Mouse (Mus musculus): ENCODE data around the gene Dnm1.
"Not testable (repeated sequence)": the region's sequence is repeated elsewhere in the genome, so short reads cannot be mapped to it uniquely, and the experiment has no call there.

The Dnm1 gene

DNA sequence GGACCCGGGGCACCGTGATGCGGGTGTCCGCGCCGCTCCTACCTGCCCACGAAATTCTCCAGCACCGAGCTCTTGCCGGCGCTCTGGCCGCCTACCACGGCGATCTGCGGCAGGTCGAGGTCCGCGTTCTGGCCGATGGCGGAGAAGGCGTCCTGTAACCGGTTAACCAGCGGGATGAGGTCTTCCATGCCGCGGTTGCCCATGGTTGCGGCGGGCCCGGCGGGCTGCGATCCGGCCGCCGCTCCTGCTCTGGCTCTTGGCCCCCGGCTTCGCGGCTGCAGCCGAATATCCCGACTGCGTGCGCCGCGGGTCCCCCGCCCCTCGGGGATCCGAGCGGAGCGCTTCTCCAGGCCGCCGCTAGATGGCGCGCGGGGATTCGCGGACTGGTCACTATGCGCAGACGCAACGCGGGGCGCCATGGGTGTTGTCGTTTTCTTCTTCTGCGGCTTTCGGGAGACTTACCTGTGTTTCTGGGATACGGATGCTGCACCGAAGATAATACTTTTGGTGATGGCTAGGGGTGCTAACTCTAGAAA lies at the start of gene Dnm1:
Gene Dnm1 (minus strand): TSS at position 332 of the 536 bp plus-strand sequence.
- DNase-seq (ENCODE audit: low spot score) = peak; percentile 93

DNA sequence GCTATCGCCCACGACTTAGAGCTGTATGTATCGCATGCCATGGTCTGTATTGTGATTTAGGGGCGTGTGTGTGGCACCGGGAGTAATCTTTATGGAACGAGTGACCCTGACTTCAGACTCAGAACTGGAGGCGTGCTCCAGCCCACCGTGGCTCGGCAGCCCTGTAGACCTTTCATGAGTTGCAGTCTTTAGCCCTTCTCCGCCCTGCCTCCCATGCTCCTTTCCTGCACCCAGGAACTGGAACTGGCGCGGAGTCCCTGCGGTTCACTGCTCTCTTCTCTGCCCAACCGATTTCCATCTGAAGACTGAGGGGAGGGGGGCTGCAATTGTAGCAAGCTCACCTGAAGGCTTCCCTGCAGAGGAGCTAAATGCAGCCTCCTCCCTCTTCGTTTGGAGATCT lies 43.6 kb upstream of the Dnm1 start:
- no peak for DNase-seq (ENCODE audit: low spot score)

DNA sequence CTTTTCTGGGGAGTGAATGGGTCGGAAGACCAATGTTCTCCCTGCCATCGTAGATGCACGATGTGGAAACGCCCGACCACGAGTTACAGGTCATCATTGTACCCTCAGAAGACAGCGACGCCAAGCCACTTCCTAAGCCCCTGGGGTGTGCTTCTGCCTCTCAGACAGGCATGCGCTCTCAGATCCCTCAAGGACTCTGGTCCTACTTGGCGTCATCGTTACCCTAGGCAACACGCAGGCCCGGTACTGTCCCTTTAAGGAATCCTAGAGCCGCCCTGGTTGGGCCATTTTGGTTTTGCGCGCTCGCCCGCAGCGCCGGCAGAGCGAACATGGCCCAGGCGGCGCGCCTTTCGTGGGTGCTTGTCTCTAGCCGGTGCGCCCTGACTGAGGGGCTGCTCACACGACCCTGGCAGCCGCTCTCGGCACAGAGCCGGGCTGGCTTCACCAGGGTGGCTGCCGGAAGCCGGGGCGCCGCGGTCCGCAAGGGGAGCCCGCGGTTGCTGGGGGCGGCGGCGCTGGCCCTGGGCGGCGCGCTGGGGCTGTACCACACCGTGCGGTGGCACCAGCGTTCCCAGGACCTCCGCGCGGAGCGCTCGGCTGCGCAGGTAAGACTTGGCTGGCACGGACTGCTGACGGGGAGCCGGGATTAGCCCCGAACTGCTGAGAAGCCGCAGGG lies 42.9 kb upstream of the Dnm1 start:
- DNase-seq (ENCODE audit: low spot score) = peak; percentile 80

DNA sequence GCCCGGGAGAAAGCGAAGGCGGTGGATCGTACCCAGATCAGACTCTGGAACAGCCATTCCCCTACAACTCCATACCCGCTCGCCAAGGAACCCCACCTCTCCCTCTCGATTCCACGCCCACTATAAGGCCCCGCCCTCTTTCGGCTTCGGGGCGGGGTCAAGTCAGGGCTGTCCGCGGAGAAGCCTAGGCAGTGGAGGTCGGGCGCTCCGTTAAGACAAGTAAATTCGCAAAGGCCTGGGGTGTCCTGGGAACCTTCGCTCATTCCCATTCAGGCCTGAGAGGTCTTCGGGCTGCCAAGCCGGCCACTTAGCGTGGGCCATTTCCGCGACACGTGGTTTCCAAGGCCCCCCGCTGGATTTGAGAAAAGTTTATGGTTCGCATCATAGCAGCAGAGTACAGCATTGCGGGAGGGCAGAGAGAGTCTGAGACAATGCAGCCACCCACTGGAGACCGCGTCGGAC lies 42.4 kb upstream of the Dnm1 start, which contains the start of gene Ptges2:
Gene Ptges2 (plus strand): TSS at position 413 of the 462 bp plus-strand sequence.
- DNase-seq (ENCODE audit: low spot score) = no peak

DNA sequence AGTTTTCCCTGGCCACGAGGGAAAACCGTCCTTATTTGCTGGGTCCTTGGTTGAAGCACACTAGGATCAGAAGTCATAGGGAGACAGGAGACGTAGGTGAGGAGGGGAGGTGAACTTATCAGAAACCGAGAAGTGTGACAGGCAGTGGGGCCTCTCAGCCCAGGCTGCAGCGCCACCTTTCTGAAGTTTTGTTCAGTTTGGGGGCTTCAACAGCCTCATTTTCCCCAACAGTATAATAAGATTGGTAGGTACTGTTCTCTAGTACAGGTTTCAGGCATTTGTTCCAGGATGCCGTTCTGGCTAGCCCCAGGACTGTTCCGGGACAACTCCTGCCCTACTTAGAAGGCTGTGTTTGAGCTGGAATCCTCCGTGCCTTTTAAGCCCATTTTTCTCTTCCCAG lies 41.8 kb upstream of the Dnm1 start:
- no peak for DNase-seq (ENCODE audit: low spot score)

DNA sequence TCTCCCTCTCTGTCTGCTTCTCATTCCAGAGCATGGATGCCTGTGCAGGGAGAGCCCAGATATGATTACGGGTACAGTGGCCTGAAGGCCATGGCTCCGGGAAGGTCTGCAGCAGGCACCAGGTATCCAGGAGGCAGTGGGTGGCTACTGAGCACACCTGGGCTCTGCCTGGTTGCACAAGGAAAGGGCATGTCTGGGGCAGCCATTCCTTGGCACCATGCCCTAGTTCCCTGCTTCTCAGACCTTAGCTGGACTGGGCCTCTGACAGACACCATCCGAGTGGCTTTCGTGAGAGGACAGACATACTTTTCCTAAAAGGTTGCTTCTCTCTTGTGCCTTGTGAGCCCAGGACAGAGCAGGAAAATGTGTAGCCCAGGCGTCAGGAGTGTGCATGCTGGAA lies 38.9 kb upstream of the Dnm1 start:
- no peak for DNase-seq (ENCODE audit: low spot score)

DNA sequence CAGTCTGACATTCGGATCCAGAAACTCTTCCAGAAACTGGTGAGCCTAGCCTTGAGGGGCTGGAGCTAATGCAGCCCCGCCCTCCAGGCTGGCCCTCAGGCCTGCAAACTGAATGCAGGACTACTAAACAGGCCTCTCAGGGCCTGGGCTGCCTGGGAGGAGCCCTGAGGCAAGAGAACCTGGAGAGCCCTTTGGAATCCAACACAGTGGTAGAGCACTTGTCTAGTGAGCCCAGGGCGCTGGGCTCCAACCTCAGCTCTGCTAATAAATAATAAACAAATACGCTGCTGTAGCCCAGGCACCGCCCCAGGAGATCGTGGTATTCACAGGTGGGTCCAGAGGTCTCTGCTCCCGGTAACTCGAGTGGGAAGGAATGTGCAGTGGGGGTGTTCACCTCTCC lies 37.7 kb upstream of the Dnm1 start:
- no peak for DNase-seq (ENCODE audit: low spot score)

DNA sequence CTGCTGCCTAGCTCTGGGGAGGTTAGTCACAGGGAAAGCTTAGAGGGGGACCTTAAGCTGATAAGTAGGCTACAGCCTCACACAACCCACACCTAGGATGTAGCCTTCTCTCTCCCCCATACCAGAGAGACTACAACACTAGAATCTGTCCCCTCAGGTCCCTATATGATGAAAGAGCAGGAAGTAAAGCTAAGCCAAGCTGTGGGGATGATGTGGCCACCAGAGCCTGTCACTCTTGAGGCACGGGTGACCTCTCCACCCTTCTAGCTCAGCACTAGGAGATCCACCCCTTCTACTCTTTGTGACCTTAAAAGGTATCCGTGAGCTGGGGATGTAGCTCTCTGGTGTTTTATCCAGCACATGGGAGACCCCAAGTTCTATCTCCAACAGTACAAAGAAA lies 36.0 kb upstream of the Dnm1 start:
- no peak for DNase-seq (ENCODE audit: low spot score)

DNA sequence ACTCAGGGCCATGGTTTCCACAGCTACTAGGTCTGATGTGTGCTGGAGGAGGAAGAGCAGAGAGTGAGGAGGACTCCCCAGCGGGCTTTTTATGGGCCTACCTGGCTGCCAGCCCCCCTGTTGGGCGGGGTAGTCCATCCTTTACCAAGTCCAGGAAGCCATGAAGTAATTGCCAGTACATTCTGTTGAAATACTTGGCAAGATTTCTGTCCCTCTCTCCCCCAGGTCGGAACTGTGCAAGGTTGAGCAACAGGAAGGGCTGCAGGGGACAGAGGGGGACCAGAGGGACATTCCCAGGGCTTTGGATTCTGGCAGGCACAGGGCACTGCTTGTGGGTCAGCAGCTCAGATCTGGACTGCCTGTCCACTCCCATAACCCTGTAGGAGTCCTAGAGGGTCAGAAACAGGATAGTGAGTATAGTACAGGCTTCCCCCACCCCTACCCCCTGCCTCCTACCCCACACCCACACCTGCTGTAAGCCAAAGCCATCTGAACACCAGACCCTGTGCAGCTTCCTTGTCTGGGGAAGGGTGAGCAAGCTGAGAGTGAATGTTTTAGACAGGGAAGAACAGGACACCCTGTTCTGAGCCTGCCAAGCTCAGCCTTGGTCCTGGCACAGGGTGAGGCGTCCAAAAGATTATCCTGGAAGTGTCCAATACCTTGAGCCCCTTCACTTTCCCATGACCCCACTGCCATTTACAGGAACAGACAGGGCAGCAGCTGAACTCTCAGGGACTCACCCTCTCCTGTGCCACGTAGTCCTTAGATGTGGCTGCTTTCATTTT lies 34.8 kb upstream of the Dnm1 start, which contains the start of gene Lcn2:
Gene Lcn2 (minus strand): TSS at position 547 of the 785 bp plus-strand sequence.
- DNase-seq (ENCODE audit: low spot score) = no peak

DNA sequence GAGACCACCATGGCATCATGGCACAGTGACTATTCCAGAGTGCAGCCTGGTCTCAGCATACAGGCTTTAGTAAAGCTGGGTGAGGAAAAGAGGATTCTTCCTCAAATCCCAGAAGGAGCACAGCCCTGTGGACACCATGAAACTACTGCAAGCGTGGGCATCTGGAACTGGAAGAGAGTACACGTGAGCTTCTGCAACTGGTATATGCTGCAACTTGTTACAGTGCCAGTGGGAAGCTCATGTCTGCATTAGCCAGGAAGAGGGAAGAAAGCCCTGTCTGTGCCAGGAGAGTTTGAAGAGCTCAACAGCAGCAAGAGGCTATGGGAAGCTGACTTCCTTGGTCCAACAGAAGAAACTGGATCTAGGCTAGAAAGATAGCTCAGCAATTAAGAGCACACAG lies 29.6 kb upstream of the Dnm1 start:
- no peak for DNase-seq (ENCODE audit: low spot score)

DNA sequence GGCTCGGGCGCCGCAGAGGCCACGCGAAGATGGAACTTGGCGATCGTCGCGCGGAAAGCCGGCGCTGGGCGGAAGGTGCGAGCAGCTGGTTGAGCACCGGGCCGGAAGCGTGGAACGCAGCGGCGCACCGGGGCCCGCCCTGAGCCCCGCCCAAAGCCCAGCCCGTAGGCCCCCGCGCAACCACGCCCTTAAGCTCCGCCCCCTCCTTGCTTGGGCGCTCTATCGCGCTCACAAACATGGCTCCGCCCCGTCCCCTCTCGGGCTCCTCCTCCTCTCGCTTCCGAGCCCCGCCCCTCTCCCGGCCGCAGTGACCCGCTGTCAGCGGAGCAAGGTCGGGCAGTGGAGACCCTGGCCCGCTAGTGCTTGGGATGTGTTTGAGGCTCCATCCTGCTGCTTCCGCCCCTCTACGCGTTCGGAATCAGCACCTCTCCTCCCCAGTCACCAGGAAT lies 28.7 kb upstream of the Dnm1 start, which contains the start of gene 1110008P14Rik:
Gene 1110008P14Rik (minus strand): TSS at position 164 of the 449 bp plus-strand sequence.
- DNase-seq (ENCODE audit: low spot score) = peak; percentile 66

DNA sequence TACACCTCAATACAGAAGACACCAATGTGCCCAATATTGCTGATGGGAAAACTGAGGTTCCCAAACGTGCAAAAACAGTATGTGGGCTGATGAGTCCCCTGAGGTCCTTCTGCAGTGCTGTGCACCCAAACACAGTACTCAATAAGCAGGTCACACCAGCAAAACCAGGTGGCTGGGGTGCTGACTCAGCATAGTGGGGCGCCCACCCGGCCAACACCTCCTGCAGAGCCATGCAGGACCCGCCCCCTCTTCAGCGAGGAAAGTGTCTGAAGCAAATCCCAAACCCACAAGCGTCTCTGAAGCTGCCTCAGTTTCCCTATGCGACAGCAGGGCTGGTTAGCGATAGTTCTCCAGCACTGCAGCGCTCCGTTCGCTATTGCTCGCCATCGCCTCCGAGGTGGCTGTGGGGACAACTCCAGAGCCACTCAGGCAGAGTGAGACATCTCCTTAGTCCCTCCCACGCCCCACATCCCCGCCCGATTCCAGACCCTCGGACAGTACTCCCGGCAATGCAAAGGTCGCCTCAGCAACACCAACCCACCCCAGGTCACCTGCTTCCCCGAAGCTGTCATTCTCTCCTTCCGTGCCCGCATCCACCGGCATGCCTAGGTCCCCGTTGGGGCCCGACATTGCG lies 28.1 kb upstream of the Dnm1 start:
- DNase-seq (ENCODE audit: low spot score) = peak; percentile 19

DNA sequence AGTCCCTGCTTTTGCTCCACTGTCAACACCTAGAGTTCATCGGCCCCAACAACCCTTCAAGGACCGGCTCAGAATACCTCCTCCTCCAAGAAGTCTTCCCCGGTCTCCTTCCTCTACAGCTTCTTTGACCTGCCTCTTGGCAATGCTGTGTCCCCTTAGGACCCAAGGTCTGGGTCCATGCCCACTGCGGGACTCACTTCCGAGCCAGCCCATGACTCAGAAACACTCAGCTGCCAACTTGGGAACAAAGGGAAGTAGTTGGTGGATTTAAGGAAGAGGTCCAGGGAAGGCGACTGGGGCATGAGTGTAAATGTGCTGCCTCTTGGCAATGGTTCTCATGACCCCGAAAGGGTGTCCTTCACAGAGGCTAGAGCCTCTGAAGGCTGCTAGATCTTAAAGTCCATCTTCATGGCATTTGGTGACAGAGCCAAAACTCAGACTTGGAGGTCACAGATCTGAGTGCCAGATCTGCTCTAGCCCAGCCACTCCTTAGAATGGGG lies 26.9 kb upstream of the Dnm1 start:
- DNase-seq (ENCODE audit: low spot score) = no peak

DNA sequence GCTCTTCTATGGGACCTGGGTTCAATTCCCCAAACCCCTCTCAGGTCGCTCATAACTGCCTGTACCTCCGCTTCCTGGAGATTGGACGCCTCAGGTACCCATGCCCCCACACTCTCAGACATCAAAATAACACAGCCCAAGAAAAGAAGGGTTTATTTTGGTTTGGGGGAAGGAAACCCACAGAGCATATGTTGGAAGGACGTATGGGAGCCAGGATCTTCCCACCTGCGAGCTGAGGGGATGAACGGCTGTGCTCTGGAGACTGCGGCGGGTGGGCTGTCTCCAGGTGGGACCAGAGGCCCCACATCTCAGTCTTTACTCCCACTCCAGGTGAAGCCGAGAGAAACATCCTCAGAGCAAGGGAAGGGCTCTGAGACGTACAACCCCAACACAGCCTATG lies 23.8 kb upstream of the Dnm1 start:
- no peak for DNase-seq (ENCODE audit: low spot score)

DNA sequence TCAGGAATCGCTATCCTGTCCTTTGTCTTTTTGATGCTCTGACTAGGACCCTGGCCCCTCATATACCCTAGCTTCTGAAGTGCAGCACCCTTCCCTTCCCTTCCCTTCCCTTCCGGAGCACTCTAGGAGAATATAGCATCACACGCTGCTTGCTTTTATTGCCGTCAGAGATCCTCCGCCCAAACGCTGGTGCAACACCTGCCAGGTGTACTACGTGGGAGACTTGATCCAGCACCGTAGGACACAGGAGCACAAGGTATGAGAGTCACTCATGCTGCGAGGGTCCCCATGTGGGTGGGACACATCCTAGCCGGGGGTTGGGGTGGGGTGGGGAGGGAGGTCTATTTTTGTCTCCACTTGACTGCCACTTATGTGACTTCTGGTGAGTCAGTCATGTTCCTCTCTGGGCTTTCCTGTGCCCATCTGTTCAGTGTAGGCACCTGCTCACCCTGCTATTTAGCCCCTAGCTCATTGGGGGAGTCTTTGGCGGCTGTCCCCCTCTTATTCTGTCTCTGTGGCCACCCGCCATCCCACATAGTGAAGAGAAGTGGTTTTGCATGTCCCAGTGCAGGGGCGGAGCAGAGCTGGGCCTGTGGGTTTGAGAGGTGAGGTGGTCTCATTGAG lies 22.3 kb upstream of the Dnm1 start:
- no peak for DNase-seq (ENCODE audit: low spot score)

DNA sequence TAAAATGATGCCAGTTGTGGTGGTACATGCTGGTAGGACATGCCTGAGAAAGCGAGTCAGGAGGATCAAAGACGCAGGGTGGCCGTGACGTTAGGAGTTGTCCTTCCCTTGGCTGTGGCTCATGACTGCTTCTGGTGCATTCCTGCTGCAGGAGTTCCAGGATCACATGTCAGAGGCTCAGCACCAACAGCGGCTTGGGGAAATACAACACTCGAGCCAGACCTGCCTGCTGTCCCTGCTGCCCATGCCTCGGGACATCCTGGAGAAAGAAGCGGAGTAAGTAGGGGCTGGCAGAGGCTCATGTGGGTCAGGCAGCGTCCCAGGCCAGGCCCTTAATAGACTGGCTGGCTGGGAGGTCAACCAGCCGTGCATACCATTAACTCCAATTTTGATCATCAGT lies 21.1 kb upstream of the Dnm1 start:
- no peak for DNase-seq (ENCODE audit: low spot score)

DNA sequence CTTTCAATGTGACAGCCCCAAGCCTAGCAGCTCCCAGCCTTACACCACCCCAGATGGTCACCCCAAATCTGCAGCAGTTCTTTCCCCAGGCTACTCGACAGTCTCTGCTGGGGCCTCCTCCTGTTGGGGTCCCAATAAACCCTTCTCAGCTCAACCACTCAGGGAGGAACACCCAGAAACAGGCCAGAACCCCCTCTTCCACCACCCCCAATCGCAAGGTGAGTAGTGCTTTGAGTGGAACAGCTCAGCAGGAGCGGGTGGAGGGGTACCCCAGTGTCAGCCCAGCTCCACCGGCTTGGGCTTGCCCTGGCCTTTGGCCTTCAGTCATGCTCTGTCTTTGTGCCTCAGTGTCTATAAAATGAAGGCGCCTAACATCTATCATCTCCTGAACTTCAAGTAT lies 14.2 kb upstream of the Dnm1 start:
- no peak for DNase-seq (ENCODE audit: low spot score)

DNA sequence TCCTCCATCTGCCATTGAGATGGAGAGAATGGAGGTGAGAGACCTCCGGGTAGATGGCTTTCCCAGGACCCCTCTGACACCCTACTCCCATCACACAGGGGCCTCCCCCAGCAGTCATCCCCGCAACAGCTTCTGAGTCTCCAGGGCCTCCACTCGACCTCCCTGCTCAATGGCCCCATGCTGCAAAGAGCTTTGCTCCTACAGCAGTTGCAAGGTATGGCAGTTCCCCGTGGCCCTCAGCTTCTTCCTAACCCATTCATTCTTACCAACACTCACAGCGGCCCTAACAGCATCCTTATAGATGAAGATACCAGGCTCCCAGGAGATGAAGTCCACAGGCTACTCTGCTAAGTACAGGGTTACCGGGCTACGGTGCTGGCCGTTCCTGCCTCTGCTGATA lies 11.0 kb upstream of the Dnm1 start:
- DNase-seq (ENCODE audit: low spot score) = no peak

DNA sequence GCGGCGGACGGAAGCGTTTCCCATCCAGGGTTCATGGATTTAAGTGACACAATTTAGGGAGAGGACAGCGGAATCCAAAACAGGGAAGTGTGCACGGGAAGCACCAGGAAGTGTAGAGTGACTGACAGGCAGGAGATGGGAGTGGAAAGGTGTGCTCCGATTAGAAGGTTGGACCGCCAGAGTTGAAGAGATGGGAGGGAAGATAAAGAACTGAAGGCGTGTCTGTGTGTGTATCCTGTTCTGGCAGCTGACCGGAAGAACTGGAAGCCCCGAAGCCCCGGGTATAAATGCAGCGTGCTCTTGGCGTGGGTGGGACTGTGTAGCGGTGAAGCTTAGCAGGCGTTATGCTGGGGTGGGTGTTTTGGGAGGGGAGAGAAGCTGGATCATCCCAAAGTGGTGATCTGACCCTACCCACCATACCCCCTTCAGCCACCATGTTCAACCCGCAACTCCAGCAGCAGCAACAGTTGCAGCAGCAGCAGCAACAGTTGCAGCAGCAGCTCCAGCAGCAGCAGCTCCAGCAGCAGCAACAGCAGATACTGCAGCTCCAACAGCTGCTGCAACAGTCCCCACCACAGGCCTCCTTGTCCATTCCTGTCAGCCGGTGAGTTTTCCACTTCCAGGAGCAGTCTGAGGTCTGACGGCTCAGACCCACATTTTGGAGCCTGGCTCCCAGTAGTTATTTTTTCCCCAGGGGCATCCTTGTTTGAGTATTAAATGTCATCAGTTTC lies 10.4 kb upstream of the Dnm1 start:
- DNase-seq (ENCODE audit: low spot score) = no peak

DNA sequence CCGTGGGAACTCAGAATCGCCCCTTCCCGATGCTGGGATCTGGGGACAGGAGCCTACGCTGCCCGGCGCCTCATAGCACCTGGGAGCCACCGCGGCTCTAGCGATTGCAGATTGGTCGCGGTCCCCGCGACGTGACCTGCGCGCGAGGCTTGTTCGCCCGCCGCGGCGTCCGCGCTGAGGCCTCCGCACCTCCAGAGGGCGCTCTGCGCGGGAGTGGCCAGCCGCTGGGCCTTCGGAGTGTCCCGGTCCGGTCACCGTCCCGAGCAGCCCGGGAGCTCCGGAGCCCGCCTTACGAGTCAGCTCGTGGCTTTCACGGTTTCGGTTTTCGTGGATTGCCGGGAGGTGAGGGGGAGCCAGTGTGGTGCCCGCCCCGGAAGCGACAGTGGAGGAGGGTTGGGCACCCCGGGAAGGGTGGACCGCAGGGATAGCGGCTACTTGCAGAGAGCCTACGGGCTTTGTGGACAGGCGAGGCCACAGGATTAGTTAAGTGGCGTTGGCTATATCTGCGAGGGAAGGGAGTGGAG lies 9.7 kb upstream of the Dnm1 start:
- DNase-seq (ENCODE audit: low spot score) = peak; percentile 91

DNA sequence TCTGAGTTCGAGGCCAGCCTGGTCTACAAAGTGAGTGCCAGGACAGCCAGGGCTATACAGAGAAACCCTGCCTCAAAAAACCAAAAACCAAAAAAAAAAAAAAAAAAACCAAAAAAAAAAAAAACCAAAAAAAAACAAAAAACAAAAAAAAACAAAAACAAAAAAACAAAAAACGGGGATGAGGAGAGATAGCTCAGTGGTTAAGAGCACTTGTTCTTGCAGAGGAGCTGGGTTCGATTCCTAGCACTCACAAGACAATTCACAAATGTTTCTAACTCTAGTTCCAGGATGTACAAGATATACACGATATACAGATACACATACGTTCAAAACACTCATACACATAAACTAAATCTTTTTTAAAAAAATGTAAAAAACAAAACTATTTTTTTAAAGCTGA lies 9.1 kb upstream of the Dnm1 start:
- not testable (repeated sequence) for DNase-seq (ENCODE audit: low spot score)
